Mouse (Mus musculus) midbrain, embryonic 13.5 days (tissue): Measurements from ENCODE around the gene Rasa3. TPM values are rescaled to one million over a fixed set of nuclear protein-coding genes. Genes with fewer than 3 reads are reported as not detected.

Source experiments
- ATAC-seq: fragments of 200-750 bp; cut with Nextera tagmentation; 2 replicates; pipeline ENCODE4 v1.8.0; 2017; ENCODE audit warnings: mild to moderate bottlenecking, moderate TSS enrichment, moderate library complexity
- H3K27ac ChIP-seq: fragments of 300-500 bp; sonication (generic); 2 replicates; pipeline ENCODE4 v1.5.1; 2015; ENCODE audit warnings: inconsistent platforms, mild to moderate bottlenecking, moderate library complexity
- H3K27me3 ChIP-seq: fragments of 300-500 bp; sonication (generic); 2 replicates; pipeline ENCODE4 v1.6.1; 2015; ENCODE audit warnings: mild to moderate bottlenecking, inconsistent platforms
- H3K36me3 ChIP-seq: fragments of 300-500 bp; sonication (generic); 2 replicates; pipeline ENCODE4 v1.6.1; 2015; ENCODE audit warnings: mild to moderate bottlenecking, inconsistent platforms
- H3K4me1 ChIP-seq: fragments of 300-500 bp; sonication (generic); replicated peaks from 2 replicates; pipeline ENCODE4 v1.6.1; 2015; ENCODE audit warnings: inconsistent platforms
- H3K4me2 ChIP-seq: fragments of 300-500 bp; sonication (generic); replicated peaks from 2 replicates; pipeline ENCODE4 v1.6.1; 2015; ENCODE audit warnings: moderate library complexity, mild to moderate bottlenecking, inconsistent platforms
- H3K4me3 ChIP-seq: fragments of 300-500 bp; sonication (generic); replicated peaks from 2 replicates; pipeline ENCODE4 v1.5.1; 2015; ENCODE audit warnings: mild to moderate bottlenecking, inconsistent platforms
- H3K9ac ChIP-seq: fragments of 300-500 bp; sonication (generic); replicated peaks from 2 replicates; pipeline ENCODE4 v1.6.1; 2015; ENCODE audit warnings: mild to moderate bottlenecking, inconsistent platforms
- H3K9me3 ChIP-seq: fragments of 300-500 bp; sonication (generic); 2 replicates; pipeline ENCODE4 v1.6.1; 2016; ENCODE audit warnings: mild to moderate bottlenecking, inconsistent platforms
- WGBS: fragments of 180-500 bp; shearing (Covaris S2); methylation state at CpG from one replicate; pipeline ENCODE4 v1.1.7; 2015; 5-methylcytosine and 5-hydroxymethylcytosine counted together
- polyA plus RNA-seq: library from polyadenylated mRNA; unstranded; fragments of >200 nt; fragmentation: Nextera tagmentation; extraction: Ambion mirVana; gene quantifications from 2 replicates; pipeline ENCODE4 v1.2.1, GENCODE M21; 2015

Rasa3 gene
- polyA plus RNA-seq, 1 experiment from 2014 or later: 20.6 TPM

DNA sequence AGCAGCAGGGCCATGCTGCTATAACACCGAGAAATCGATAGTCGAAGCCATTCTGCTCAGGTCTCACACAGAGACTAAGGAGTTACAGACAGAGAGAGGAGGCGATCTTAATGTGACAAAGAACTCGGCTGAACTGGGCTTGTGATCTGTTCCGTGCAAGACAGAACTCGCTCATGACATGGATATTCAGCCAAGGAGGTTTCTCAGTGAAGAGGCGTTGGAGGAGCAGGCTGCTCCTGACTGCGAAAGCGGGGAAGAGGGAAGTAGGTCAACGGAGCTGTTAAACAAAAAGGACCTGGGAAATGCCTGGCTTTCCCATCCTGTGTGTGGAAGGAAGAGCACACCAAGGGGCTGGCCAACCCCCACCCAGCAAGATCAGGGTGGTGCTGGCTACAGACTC lies 105.4 kb downstream of the Rasa3 start:
- Histone ChIP-seq H3K36me3 (peaks cover 32% of the 10 kb centered on the region), H3K9me3 (no peaks in the 10 kb centered on the region), H3K9ac (no peak overlapping the region), H3K4me1 (no peaks in the 10 kb centered on the region), H3K27ac (no peak overlapping the region), H3K4me3 (no peak overlapping the region), H3K27me3 (no peaks in the 10 kb centered on the region), H3K4me2 (no peak overlapping the region)
- 95% methylated on average over 11 of the region's 11 CpGs for WGBS
- no peak for ATAC-seq

DNA sequence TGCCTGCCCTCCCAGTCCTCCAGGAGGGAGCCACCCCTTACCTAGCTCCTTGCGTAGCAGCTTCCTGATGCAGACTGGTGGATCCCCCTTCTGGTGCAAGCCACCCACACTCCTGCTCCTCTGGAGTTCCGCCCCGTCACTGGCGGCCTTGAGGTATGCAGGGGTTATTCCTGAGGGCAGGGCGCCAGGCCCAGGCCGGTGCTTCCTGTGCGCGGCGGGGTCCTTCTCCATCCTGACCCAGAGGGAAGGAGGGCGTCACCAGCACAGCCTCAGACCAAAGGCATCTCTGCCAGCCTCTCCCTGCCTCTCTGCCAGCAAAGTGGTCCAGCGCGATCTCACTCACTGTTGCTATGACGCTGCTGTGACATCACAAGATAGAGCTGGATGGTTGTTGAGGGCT lies 115.3 kb downstream of the Rasa3 start, which contains the start of gene 1700029H14Rik:
Gene 1700029H14Rik, minus strand, starts transcription at position 344 of the 400 bp plus-strand sequence.
- H3K4me3 ChIP-seq: no peak within 1 kb of the TSS
- H3K27me3 ChIP-seq: no peaks in the 10 kb centered on the region
- no peak within 1 kb of the TSS for H3K9ac ChIP-seq
- no peak within 1 kb of the TSS for H3K4me2 ChIP-seq
- no peaks in the 10 kb centered on the region for H3K36me3 ChIP-seq
- H3K9me3 ChIP-seq: no peaks in the 10 kb centered on the region
- no peak for ATAC-seq
- H3K4me1 ChIP-seq: no peaks in the 10 kb centered on the region
- no peak within 1 kb of the TSS for H3K27ac ChIP-seq
- WGBS: 38% methylated on average over 13 of the region's 13 CpGs

DNA sequence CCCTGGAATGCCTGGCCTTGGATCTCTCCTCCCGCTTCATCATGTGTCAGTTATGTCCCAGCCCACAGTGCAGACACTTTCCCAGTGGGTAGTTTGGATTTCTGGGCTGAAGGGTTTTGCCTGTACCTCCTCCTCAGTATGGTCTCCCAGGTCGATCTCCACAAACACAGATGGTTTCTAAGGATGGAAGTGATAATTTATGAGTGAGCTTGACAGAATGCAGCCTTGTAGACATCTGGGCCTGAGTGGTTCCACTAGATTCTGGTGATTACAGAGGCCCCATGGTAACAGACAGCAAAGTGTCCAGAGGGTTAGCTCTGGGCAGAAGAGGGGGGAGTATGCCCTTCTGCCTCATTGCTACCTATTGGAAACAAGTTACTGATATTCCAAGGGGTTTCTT lies 119.9 kb downstream of the Rasa3 start:
- Histone ChIP-seq H3K27ac (no peak overlapping the region), H3K4me2 (no peak overlapping the region), H3K27me3 (no peaks in the 10 kb centered on the region), H3K36me3 (no peaks in the 10 kb centered on the region), H3K9ac (no peak overlapping the region), H3K4me1 (no peaks in the 10 kb centered on the region), H3K4me3 (no peak overlapping the region), H3K9me3 (no peaks in the 10 kb centered on the region)
- ATAC-seq: no peak
- 89% methylated on average over 2 of the region's 2 CpGs for WGBS

DNA sequence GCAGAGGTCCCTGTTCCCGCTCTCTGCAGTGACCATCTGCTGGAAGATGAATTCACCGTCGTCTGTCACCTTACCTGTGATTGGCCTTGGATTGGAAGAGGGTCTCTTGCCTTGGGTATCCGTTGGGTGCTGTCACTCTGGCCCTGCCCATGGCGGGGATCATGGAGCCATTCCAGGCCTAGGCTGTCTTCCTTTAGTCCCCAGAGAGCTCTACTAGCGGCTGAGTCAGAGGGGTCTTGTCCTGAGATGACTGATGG lies 125.9 kb downstream of the Rasa3 start:
- Histone ChIP-seq H3K9me3 (no peaks in the 10 kb centered on the region), H3K27ac (no peak overlapping the region), H3K4me1 (no peaks in the 10 kb centered on the region), H3K36me3 (no peaks in the 10 kb centered on the region), H3K4me3 (no peak overlapping the region), H3K27me3 (no peaks in the 10 kb centered on the region), H3K4me2 (no peak overlapping the region), H3K9ac (no peak overlapping the region)
- 95% methylated on average over 6 of the region's 6 CpGs for WGBS
- no peak; the same call in 1 of the 2 replicates for ATAC-seq

DNA sequence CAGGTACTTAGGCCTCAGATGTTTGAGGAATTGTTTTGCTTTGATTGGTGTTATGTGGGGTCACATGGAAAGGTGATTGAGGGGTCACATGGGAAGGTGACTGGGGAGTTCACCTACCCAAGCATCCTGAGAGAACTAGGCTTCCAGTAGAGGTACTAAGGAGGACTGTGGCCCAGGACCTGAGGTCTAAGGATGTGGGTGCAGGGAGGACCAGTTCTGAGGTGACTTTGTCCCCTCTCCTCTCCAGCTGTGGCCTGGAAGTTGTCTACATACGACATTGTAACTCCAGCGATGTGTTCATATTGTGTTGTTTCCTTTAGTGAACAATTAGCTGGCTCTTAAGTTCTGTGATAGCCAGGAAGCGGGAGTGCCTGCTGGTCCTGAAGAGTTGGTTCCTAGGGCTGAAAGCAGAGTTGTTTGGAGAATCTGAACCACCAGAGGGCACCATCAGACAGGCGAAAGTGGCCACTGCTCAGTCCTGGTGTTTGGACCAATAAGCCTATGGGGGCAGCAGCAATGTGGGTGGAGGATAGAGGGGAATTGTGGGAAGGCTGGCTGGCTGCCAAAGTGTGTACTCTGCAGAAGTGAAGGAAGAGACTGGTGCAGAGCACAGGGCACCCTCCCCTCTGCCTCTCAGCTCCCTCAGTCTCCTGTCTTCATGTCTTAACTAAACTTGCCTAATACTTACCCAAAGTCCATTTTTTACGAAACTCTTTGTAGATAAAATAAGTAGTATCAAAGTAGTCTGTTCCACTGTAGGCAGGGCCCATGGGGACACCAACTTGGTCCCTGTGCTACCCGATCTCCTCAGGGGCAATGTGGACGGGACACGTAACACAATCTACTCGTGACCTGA lies 126.5 kb downstream of the Rasa3 start:
- 64% methylated on average over 9 of the region's 9 CpGs for WGBS
- H3K27ac ChIP-seq: no peak overlapping the region
- no peaks in the 10 kb centered on the region; the same call in 1 of the 2 replicates for H3K9me3 ChIP-seq

DNA sequence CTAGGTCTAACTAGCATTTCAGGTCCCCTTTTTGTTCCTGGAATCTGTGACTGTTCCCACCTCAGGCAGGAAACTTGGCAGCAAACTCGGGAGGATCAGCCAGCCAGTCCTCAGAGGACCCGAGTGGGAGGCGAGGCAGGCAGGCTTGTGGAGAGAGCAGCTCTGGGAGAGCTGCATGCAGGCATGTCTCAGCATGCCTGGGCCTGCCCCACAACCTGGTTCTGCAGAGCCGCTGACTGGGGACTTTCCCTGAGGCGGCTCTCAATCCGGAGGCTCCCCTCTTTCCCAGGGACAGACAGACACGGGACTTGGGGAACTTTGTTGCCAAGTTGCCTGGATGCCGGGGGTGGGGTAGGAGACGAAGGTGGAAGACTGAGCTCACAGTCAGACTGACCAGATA lies 128.6 kb downstream of the Rasa3 start:
- no peaks in the 10 kb centered on the region for H3K36me3 ChIP-seq
- H3K4me1 ChIP-seq: no peaks in the 10 kb centered on the region
- no peak overlapping the region for H3K4me2 ChIP-seq
- ATAC-seq: no peak
- H3K9me3 ChIP-seq: peaks cover 3% of the 10 kb centered on the region; the same call in 1 of the 2 replicates
- H3K27ac ChIP-seq: no peak overlapping the region
- H3K9ac ChIP-seq: no peak overlapping the region
- no peak overlapping the region for H3K4me3 ChIP-seq
- H3K27me3 ChIP-seq: no peaks in the 10 kb centered on the region
- 55% methylated on average over 9 of the region's 9 CpGs for WGBS

More for the DNA sequence above, 126.5 kb downstream of the Rasa3 start:
- peak; percentile 96 for ATAC-seq
- Histone ChIP-seq H3K4me1 (no peaks in the 10 kb centered on the region), H3K4me3 (no peak overlapping the region), H3K36me3 (no peaks in the 10 kb centered on the region), H3K27me3 (no peaks in the 10 kb centered on the region), H3K9ac (no peak overlapping the region), H3K4me2 (no peak overlapping the region)

DNA sequence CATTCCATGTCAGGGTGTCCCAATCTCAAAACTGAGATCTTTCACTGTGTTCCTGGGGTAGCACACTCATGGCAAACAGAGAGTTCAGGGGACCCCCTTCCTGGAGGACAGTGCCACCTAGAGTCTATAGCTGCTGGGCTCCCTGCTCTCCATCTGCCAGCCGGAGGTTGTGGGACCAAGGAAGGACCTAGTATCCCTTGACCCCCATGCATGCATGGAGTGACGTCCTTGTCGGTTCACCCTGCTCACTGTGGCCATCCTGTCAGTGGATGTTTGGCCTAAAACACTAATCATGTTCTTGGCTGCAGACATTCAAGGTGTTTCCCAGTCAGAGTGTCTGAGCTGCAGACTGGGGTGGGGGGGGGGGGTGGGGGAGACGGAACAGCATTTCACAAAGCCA lies 129.2 kb downstream of the Rasa3 start:
- Histone ChIP-seq H3K36me3 (no peaks in the 10 kb centered on the region), H3K4me1 (no peaks in the 10 kb centered on the region), H3K9me3 (peaks cover 3% of the 10 kb centered on the region; the same call in 1 of the 2 replicates), H3K4me2 (no peak overlapping the region), H3K9ac (no peak overlapping the region), H3K27me3 (no peaks in the 10 kb centered on the region), H3K4me3 (no peak overlapping the region), H3K27ac (no peak overlapping the region)
- ATAC-seq: no peak
- 64% methylated on average over 4 of the region's 4 CpGs for WGBS

DNA sequence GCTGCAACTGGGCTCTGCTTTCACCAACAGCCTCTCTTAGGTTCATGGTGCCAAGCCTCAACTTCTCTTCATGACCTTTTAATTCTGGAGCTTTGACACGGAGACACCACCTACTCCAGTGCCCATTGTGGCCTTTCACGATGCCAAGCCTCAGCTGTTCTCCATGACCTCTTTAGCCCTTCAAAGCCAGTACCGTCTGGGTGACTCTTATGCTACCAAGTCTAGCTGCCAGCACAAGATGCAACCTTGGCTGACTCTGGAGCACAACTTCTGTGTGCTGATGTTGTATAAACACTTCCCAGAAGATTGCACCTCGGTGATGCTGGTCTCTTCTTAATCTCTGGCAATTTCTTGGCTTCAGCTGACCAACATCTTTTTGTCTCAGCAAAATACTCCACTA lies 131.0 kb downstream of the Rasa3 start:
- Histone ChIP-seq H3K4me1 (no peaks in the 10 kb centered on the region), H3K27ac (no peak overlapping the region), H3K27me3 (no peaks in the 10 kb centered on the region), H3K9ac (no peak overlapping the region), H3K36me3 (no peaks in the 10 kb centered on the region), H3K9me3 (peaks cover 3% of the 10 kb centered on the region; the same call in 1 of the 2 replicates), H3K4me2 (no peak overlapping the region), H3K4me3 (no peak overlapping the region)
- no peak for ATAC-seq
- WGBS: 87% methylated on average over 4 of the region's 4 CpGs

DNA sequence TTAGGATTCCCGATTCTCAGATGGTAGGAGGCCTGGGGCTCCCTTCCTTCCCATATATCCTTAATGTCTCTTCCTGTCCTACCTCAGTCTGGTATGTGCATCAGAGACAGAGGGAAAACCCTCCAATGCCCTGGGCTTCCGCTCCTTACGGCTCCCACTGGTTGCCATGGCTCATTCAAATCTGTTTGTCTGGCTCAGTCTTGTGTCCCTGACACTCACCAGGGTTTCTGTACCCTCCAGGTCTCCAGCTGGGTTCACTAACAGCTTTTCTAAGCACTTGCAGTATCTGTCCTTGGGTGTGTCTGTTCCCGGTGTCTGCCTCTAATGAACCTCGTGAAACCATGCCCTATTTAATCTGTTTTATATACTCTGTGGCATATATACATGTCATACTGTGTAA lies 135.9 kb downstream of the Rasa3 start:
- H3K4me3 ChIP-seq: no peak overlapping the region

DNA sequence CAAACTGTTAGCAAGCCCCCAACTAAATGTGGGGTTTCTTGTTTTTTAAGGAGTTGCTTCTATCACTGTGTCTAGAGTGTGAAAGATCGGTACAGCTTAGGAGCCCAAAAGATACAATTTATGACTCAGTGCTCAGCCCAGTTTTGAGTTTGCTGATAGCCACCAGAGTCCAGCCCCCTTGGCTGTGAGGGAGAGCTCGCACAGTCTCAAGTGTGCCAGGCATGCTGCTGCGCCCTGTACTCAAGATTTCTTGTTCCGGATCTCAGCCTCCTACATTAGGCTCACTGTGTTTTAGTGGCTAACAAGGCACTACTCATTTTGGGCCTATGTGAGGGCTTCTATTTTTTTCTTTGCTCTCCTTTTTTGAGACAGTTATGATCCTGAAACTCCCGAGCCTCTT lies 137.3 kb downstream of the Rasa3 start:
- H3K27me3 ChIP-seq: no peaks in the 10 kb centered on the region
- H3K36me3 ChIP-seq: no peaks in the 10 kb centered on the region
- no peak overlapping the region for H3K4me2 ChIP-seq
- H3K27ac ChIP-seq: no peak overlapping the region
- no peaks in the 10 kb centered on the region for H3K4me1 ChIP-seq
- H3K9ac ChIP-seq: no peak overlapping the region
- H3K9me3 ChIP-seq: 0 out of 2 replicates have a peak, but pooled peaks cover 2% of the 10 kb centered on the region
- 88% methylated on average over 5 of the region's 5 CpGs for WGBS
- no peak for ATAC-seq
- no peak overlapping the region for H3K4me3 ChIP-seq

More for the DNA sequence above, 135.9 kb downstream of the Rasa3 start:
- 78% methylated on average over 5 of the region's 5 CpGs for WGBS
- peaks cover 3% of the 10 kb centered on the region; the same call in 1 of the 2 replicates for H3K9me3 ChIP-seq
- H3K9ac ChIP-seq: no peak overlapping the region
- H3K4me2 ChIP-seq: no peak overlapping the region
- no peak for ATAC-seq
- no peaks in the 10 kb centered on the region for H3K36me3 ChIP-seq
- no peaks in the 10 kb centered on the region for H3K4me1 ChIP-seq
- H3K27me3 ChIP-seq: no peaks in the 10 kb centered on the region
- H3K27ac ChIP-seq: no peak overlapping the region

DNA sequence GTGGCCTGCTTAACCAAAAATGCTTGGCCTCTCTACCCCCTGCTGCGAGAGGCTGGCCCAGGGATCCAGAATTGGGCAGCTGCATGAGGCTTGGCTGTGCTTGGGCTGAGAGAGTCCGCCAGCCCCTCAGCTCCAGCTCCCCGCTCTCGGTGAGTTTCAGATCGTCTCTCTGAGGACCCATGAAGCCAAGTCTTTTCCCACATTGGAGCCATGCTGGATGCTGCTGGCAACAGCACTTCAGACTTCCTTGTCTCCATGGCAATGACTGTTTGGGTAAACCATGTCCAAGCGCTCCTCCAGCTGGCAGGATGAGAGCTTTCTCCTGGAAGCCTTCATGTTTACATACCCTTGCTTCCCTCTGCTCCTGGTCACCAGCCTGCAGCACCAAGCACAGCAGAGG lies 138.6 kb downstream of the Rasa3 start:
- no peak overlapping the region for H3K4me2 ChIP-seq
- no peak overlapping the region for H3K9ac ChIP-seq
- WGBS: 77% methylated on average over 6 of the region's 6 CpGs
- no peak overlapping the region for H3K4me3 ChIP-seq
- no peaks in the 10 kb centered on the region for H3K9me3 ChIP-seq
- no peaks in the 10 kb centered on the region for H3K27me3 ChIP-seq
- H3K27ac ChIP-seq: no peak overlapping the region
- H3K4me1 ChIP-seq: no peaks in the 10 kb centered on the region
- no peak for ATAC-seq
- no peaks in the 10 kb centered on the region for H3K36me3 ChIP-seq

DNA sequence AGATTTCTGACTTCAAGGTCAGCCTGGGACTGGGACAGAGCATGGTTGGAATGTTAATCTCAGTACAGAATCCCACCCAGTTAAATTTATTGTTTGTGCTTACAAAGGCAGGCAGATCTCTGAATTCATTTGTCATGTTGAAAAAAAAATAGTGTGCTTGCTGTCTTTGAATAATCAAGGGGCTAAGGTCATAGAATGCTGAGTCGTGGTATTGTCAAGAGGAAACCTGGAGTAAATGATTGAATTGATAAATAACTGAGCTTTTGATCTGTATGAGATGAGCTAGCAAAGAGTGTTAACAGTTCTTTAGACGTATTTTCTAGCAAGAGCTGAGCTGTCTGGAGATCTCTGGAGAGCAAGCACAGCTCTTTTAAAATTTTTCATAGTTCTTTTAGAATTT lies 140.3 kb downstream of the Rasa3 start:
- WGBS: 33% methylated on average over 2 of the region's 2 CpGs
- H3K27me3 ChIP-seq: no peaks in the 10 kb centered on the region
- no peaks in the 10 kb centered on the region for H3K9me3 ChIP-seq
- no peak overlapping the region for H3K4me2 ChIP-seq
- H3K36me3 ChIP-seq: no peaks in the 10 kb centered on the region
- H3K9ac ChIP-seq: no peak overlapping the region
- no peak overlapping the region for H3K27ac ChIP-seq
- no peaks in the 10 kb centered on the region for H3K4me1 ChIP-seq
- no peak overlapping the region for H3K4me3 ChIP-seq
- ATAC-seq: no peak

DNA sequence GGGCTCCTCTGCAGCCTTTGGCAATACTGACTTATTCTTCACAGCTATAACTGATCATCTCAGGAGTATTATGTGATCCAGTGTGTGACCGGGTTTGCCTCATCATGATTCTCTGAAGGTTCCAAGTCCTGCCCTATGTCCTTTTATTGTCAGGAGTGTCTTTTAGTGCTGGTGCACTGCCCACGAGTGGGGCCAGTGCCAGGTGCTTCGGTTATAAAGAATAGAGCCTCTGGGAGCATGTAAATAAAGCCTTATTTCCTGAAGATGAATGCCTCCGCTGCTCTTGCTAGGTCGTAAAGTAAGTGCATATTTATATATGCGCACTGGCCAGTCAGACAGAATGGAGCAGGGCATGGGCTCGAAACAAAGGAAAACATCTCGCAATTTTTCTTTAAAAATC lies 144.3 kb downstream of the Rasa3 start:
- Histone ChIP-seq H3K36me3 (no peaks in the 10 kb centered on the region), H3K4me3 (no peak overlapping the region), H3K4me1 (peaks cover 20% of the 10 kb centered on the region; the same call in 1 of the 2 replicates), H3K27ac (no peak overlapping the region), H3K27me3 (no peaks in the 10 kb centered on the region), H3K4me2 (no peak overlapping the region), H3K9ac (no peak overlapping the region), H3K9me3 (no peaks in the 10 kb centered on the region)
- no peak for ATAC-seq
- WGBS: 86% methylated on average over 8 of the region's 8 CpGs
